30 mouse cellular contexts compared by ENCODE assay signal in the genomic region with DNA sequence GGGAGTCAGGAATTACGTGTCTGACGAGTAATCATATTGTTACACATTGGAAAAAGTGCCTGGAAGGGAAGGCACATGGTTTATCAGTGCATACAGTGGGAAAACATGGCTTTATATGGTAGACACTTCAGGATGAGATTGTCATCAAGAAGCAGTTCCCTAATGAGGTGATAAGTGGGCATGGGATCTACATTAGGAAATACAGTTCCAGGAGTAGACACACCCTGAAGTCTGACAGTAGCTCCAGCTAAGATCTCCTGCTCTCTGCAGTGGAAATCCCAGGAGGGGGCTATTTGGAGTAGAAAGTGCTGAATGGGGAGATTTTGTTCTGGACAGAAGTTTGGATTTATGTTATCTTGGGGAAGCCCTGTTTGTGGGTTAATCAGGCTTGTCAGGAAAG. TPM values are rescaled to one million over a fixed set of nuclear protein-coding genes. Genes with fewer than 3 reads are reported as not detected.
"Had no signal": no experiment of that assay in that cellular context is flagged by ENCODE, and none has a peak within 500 bp of the region (broad histone marks: within the 10 kb centered on the region; RNA-seq: fewer than 3 reads in every experiment).

No protein-coding gene starts in this region.

- DNase-seq: gastrocnemius, adult 2 months; gastrocnemius, postnatal 10 days; gastrocnemius, postnatal 25 days; heart, adult 18-20 months; heart, postnatal 10 days; heart, postnatal 4 days; kidney, adult 18-20 months; kidney, adult 8-10 months; kidney, postnatal 10 days; kidney, postnatal 25 days; kidney, postnatal 4 days had no signal

- H3K4me1 ChIP-seq: heart, embryonic 10.5 days; hindbrain, embryonic 10.5 days; hindbrain, embryonic 12.5 days; intestine, embryonic 15.5 days; limb, embryonic 10.5 days; limb, embryonic 12.5 days had no signal

- H3K9me3 ChIP-seq: heart, embryonic 10.5 days; heart, embryonic 12.5 days; hindbrain, embryonic 10.5 days; hindbrain, embryonic 12.5 days; intestine, embryonic 15.5 days; limb, embryonic 10.5 days; limb, embryonic 12.5 days had no signal

- H3K27ac ChIP-seq: gastrocnemius, adult 2 months; heart, embryonic 10.5 days; hindbrain, embryonic 10.5 days; hindbrain, embryonic 12.5 days; hindbrain, embryonic 14.5 days; intestine, embryonic 15.5 days; layer of hippocampus, adult 2 months; left cerebral cortex, adult 2 months; limb, embryonic 10.5 days; limb, embryonic 12.5 days had no signal

- H3K27me3 ChIP-seq: heart, embryonic 12.5 days; hindbrain, embryonic 12.5 days; intestine, embryonic 15.5 days; limb, embryonic 12.5 days had no signal

- H3K4me3 ChIP-seq: gastrocnemius, adult 2 months; heart, embryonic 10.5 days; heart, embryonic 12.5 days; hindbrain, embryonic 10.5 days; hindbrain, embryonic 12.5 days; intestine, embryonic 15.5 days; layer of hippocampus, adult 2 months; left cerebral cortex, adult 2 months; limb, embryonic 10.5 days; limb, embryonic 12.5 days had no signal

- H3K36me3 ChIP-seq: heart, embryonic 10.5 days; heart, embryonic 12.5 days; hindbrain, embryonic 10.5 days; hindbrain, embryonic 12.5 days; intestine, embryonic 15.5 days; limb, embryonic 10.5 days; limb, embryonic 12.5 days had no signal

- ATAC-seq: hindbrain, embryonic 16.5 days; inflammation-experienced regulatory T-cells, adult 6 months; intestine, embryonic 15.5 days; intestine, postnatal 0 days had no signal

- H3K9ac ChIP-seq: heart, embryonic 12.5 days; hindbrain, embryonic 12.5 days; hindbrain, embryonic 14.5 days; intestine, embryonic 15.5 days; limb, embryonic 12.5 days had no signal

- H3K4me2 ChIP-seq: heart, embryonic 12.5 days; hindbrain, embryonic 12.5 days; hindbrain, embryonic 14.5 days; intestine, embryonic 15.5 days; limb, embryonic 12.5 days had no signal

RNA-seq across cellular contexts. Expression of gene Tas2r126, which starts 7.1 kb away (rescaled TPM):
- polyA plus RNA-seq: frontal cortex, adult 2 months; heart, embryonic 10.5 days; heart, embryonic 12.5 days; heart, embryonic 14.5 days; heart, embryonic 16.5 days; hindbrain, embryonic 10.5 days; hindbrain, embryonic 12.5 days; hindbrain, embryonic 14.5 days; hindbrain, embryonic 16.5 days; inflammation-experienced regulatory T-cells, adult 6 months; intestine, embryonic 15.5 days; intestine, postnatal 0 days; kidney, embryonic 14.5 days; kidney, embryonic 16.5 days; limb, embryonic 10.5 days; limb, embryonic 12.5 days; limb, embryonic 14.5 days had no signal

RNA-seq across cellular contexts. Expression of gene Olfr458, which starts 23.6 kb away (rescaled TPM):
- polyA plus RNA-seq: frontal cortex, adult 2 months; heart, embryonic 12.5 days; heart, embryonic 14.5 days; heart, embryonic 16.5 days; hindbrain, embryonic 10.5 days; hindbrain, embryonic 12.5 days; hindbrain, embryonic 14.5 days; hindbrain, embryonic 16.5 days; inflammation-experienced regulatory T-cells, adult 6 months; intestine, embryonic 15.5 days; intestine, postnatal 0 days; kidney, embryonic 14.5 days; kidney, embryonic 16.5 days; limb, embryonic 10.5 days; limb, embryonic 12.5 days; limb, embryonic 14.5 days had no signal

RNA-seq across cellular contexts. Expression of gene Olfr457, which starts 34.7 kb away (rescaled TPM):
- polyA plus RNA-seq: frontal cortex, adult 2 months; heart, embryonic 10.5 days; heart, embryonic 12.5 days; heart, embryonic 16.5 days; hindbrain, embryonic 10.5 days; hindbrain, embryonic 12.5 days; hindbrain, embryonic 14.5 days; hindbrain, embryonic 16.5 days; intestine, embryonic 15.5 days; intestine, postnatal 0 days; kidney, embryonic 16.5 days; limb, embryonic 10.5 days; limb, embryonic 12.5 days; limb, embryonic 14.5 days had no signal

RNA-seq across cellular contexts. Expression of gene Tas2r135, which starts 36.2 kb away (rescaled TPM):
- polyA plus RNA-seq: heart, embryonic 10.5 days; heart, embryonic 12.5 days; heart, embryonic 14.5 days; heart, embryonic 16.5 days; hindbrain, embryonic 10.5 days; hindbrain, embryonic 12.5 days; hindbrain, embryonic 14.5 days; hindbrain, embryonic 16.5 days; inflammation-experienced regulatory T-cells, adult 6 months; intestine, embryonic 15.5 days; intestine, postnatal 0 days; kidney, embryonic 14.5 days; kidney, embryonic 16.5 days; limb, embryonic 10.5 days; limb, embryonic 12.5 days had no signal

RNA-seq across cellular contexts. Expression of gene Tas2r143, which starts 41.4 kb away (rescaled TPM):
- polyA plus RNA-seq: heart, embryonic 10.5 days; heart, embryonic 12.5 days; heart, embryonic 14.5 days; heart, embryonic 16.5 days; hindbrain, embryonic 10.5 days; hindbrain, embryonic 12.5 days; hindbrain, embryonic 14.5 days; hindbrain, embryonic 16.5 days; inflammation-experienced regulatory T-cells, adult 6 months; intestine, embryonic 15.5 days; intestine, postnatal 0 days; kidney, embryonic 14.5 days; kidney, embryonic 16.5 days; limb, embryonic 10.5 days; limb, embryonic 12.5 days had no signal
